Mouse (Mus musculus) ES-Bruce4 (cell line): ENCODE results near the gene Lhx4. TPM values are rescaled to one million over a fixed set of nuclear protein-coding genes. Genes with fewer than 3 reads are reported as not detected.

Experiments
- H3K27ac ChIP-seq: 2 replicates; pipeline ENCODE4 v1.5.1; 2012; ENCODE audit warnings: low read length, inconsistent platforms; ENCODE audit not compliant: insufficient read depth
- H3K27me3 ChIP-seq: 2 replicates; pipeline ENCODE4 v1.6.1; 2012; ENCODE audit warnings: mild to moderate bottlenecking, low read length, inconsistent platforms; ENCODE audit not compliant: control insufficient read depth, poor library complexity, insufficient read depth, severe bottlenecking
- H3K36me3 ChIP-seq: 2 replicates; pipeline ENCODE4 v1.6.1; 2012; ENCODE audit warnings: inconsistent platforms, mild to moderate bottlenecking, low read length, moderate library complexity; ENCODE audit not compliant: control insufficient read depth, poor library complexity, insufficient read depth, severe bottlenecking
- H3K4me1 ChIP-seq: one replicate; pipeline ENCODE4 v1.8.1; 2011; ENCODE audit warnings: low read length; ENCODE audit not compliant: control insufficient read depth, insufficient read depth
- H3K4me3 ChIP-seq: 2 replicates; pipeline ENCODE4 v1.5.1; 2011; ENCODE audit warnings: low read depth, mild to moderate bottlenecking, low read length
- H3K9ac ChIP-seq: 2 replicates; pipeline ENCODE4 v1.6.1; 2012; ENCODE audit warnings: low read depth, mild to moderate bottlenecking, inconsistent platforms; ENCODE audit not compliant: poor library complexity, severe bottlenecking
- H3K9me3 ChIP-seq: replicated peaks from 2 replicates; pipeline ENCODE4 v1.6.1; 2012; ENCODE audit warnings: mild to moderate bottlenecking, low read length, inconsistent platforms; ENCODE audit not compliant: control insufficient read depth, poor library complexity, insufficient read depth, severe bottlenecking
- CTCF ChIP-seq: IDR thresholded peaks from one replicate; pipeline ENCODE4 v1.8.1; 2011; ENCODE audit warnings: low read depth, low read length
- EP300 ChIP-seq: IDR thresholded peaks from 2 replicates; pipeline ENCODE4 v1.6.1; 2011; ENCODE audit warnings: low read depth, low read length; ENCODE audit not compliant: insufficient read depth
- POLR2A ChIP-seq: IDR thresholded peaks from one replicate; pipeline ENCODE4 v1.8.1; 2011; ENCODE audit warnings: low read length; ENCODE audit not compliant: insufficient read depth
- polyA plus RNA-seq: library from polyadenylated mRNA; stranded (reverse); fragments of >200 nt; gene quantifications from 2 replicates; pipeline ENCODE4 v1.2.4, GENCODE M21; 2011; ENCODE audit warnings: low read depth; ENCODE audit not compliant: missing spikeins, insufficient read depth, insufficient read length

The Lhx4 gene
- not detected in 2 replicates for polyA plus RNA-seq

- Histone ChIP-seq H3K4me3 (no peak within 1 kb of the TSS), H3K4me1 (no peaks in the 10 kb centered on the region), H3K9ac (no peak within 1 kb of the TSS), H3K36me3 (no peaks in the 10 kb centered on the region), H3K9me3 (no peaks in the 10 kb centered on the region), H3K27ac (no peak within 1 kb of the TSS), H3K27me3 (no peaks in the 10 kb centered on the region; the same call in 1 of the 2 replicates)
- no peak for TF ChIP-seq EP300
- TF ChIP-seq POLR2A = no peak
- no peak for TF ChIP-seq CTCF
These were observed at the start of gene Lhx4 for GRCm38 (mm10) chr1:155751484-155752255. Gene Lhx4, minus strand, starts transcription at chr1:155751684.

- no peak overlapping the region for H3K9ac ChIP-seq
- TF ChIP-seq EP300 (no peak), CTCF (no peak), POLR2A (no peak)
- no peaks in the 10 kb centered on the region for H3K4me1 ChIP-seq
- H3K36me3 ChIP-seq = no peaks in the 10 kb centered on the region
- no peak overlapping the region for H3K27ac ChIP-seq
- no peaks in the 10 kb centered on the region for H3K27me3 ChIP-seq
- no peak overlapping the region for H3K4me3 ChIP-seq
- no peaks in the 10 kb centered on the region for H3K9me3 ChIP-seq
These were observed 46.5 kb upstream of the Lhx4 start for GRCm38 (mm10) chr1:155798000-155798399.

- TF ChIP-seq POLR2A (no peak), EP300 (no peak), CTCF (no peak)
- no peak overlapping the region for H3K9ac ChIP-seq
- H3K4me1 ChIP-seq = no peaks in the 10 kb centered on the region
- H3K4me3 ChIP-seq = no peak overlapping the region
- H3K27ac ChIP-seq = no peak overlapping the region
- no peaks in the 10 kb centered on the region for H3K9me3 ChIP-seq
- H3K27me3 ChIP-seq = no peaks in the 10 kb centered on the region
- H3K36me3 ChIP-seq = no peaks in the 10 kb centered on the region
These were observed 45.9 kb upstream of the Lhx4 start for GRCm38 (mm10) chr1:155797425-155797824.

- no peaks in the 10 kb centered on the region for H3K36me3 ChIP-seq
- H3K4me3 ChIP-seq = no peak overlapping the region
- no peaks in the 10 kb centered on the region for H3K9me3 ChIP-seq
- TF ChIP-seq CTCF = no peak
- TF ChIP-seq EP300 = no peak
- TF ChIP-seq POLR2A = no peak
- no peaks in the 10 kb centered on the region for H3K4me1 ChIP-seq
- no peak overlapping the region for H3K27ac ChIP-seq
- no peak overlapping the region for H3K9ac ChIP-seq
- H3K27me3 ChIP-seq = no peaks in the 10 kb centered on the region
These were observed 45.4 kb upstream of the Lhx4 start for GRCm38 (mm10) chr1:155796757-155797405.

GRCm38 (mm10) chr1:155795791-155796233 is 44.3 kb upstream of the Lhx4 start:
- no peak overlapping the region for H3K27ac ChIP-seq
- H3K4me3 ChIP-seq = no peak overlapping the region
- no peaks in the 10 kb centered on the region for H3K9me3 ChIP-seq
- no peaks in the 10 kb centered on the region for H3K36me3 ChIP-seq
- TF ChIP-seq EP300 (no peak), CTCF (no peak), POLR2A (no peak)
- no peak overlapping the region for H3K9ac ChIP-seq
- H3K27me3 ChIP-seq = no peaks in the 10 kb centered on the region
- H3K4me1 ChIP-seq = no peaks in the 10 kb centered on the region

- H3K4me3 ChIP-seq = no peak overlapping the region
- no peaks in the 10 kb centered on the region for H3K36me3 ChIP-seq
- TF ChIP-seq CTCF (no peak), POLR2A (no peak), EP300 (no peak)
These were observed 43.4 kb upstream of the Lhx4 start for GRCm38 (mm10) chr1:155794855-155795254.

More at GRCm38 (mm10) chr1:155794855-155795254, 43.4 kb upstream of the Lhx4 start:
- H3K4me1 ChIP-seq = no peaks in the 10 kb centered on the region
- H3K9me3 ChIP-seq = no peaks in the 10 kb centered on the region
- H3K27me3 ChIP-seq = no peaks in the 10 kb centered on the region
- no peak overlapping the region for H3K9ac ChIP-seq
- H3K27ac ChIP-seq = no peak overlapping the region
